Mouse (Mus musculus) liver, embryonic 15.5 days (tissue): ENCODE results near the gene Psmc5. TPM values are rescaled to one million over a fixed set of nuclear protein-coding genes. Genes with fewer than 3 reads are reported as not detected.
"Not testable (repeated sequence)": the region's sequence is repeated elsewhere in the genome, so short reads cannot be mapped to it uniquely, and the experiment has no call there.

Experiments used
- ATAC-seq: fragments of 200-750 bp; cut with Nextera tagmentation; 2 replicates; pipeline ENCODE4 v1.8.0; 2017; ENCODE audit warnings: moderate number of reproducible peaks, mild to moderate bottlenecking, moderate library complexity; ENCODE audit not compliant: insufficient read depth
- H3K27ac ChIP-seq: fragments of 300-500 bp; sonication (generic); replicated peaks from 2 replicates; pipeline ENCODE4 v1.5.1; 2015; ENCODE audit warnings: mild to moderate bottlenecking, inconsistent platforms
- H3K27me3 ChIP-seq: fragments of 300-500 bp; sonication (generic); 2 replicates; pipeline ENCODE4 v1.6.1; 2015; ENCODE audit warnings: mild to moderate bottlenecking, inconsistent platforms
- H3K36me3 ChIP-seq: fragments of 300-500 bp; sonication (generic); replicated peaks from 2 replicates; pipeline ENCODE4 v1.6.1; 2015; ENCODE audit warnings: moderate library complexity, mild to moderate bottlenecking, inconsistent platforms
- H3K4me1 ChIP-seq: fragments of 300-500 bp; sonication (generic); replicated peaks from 2 replicates; pipeline ENCODE4 v1.6.1; 2015; ENCODE audit warnings: inconsistent platforms
- H3K4me2 ChIP-seq: fragments of 300-500 bp; sonication (generic); 2 replicates; pipeline ENCODE4 v1.6.1; 2015; ENCODE audit warnings: moderate library complexity, mild to moderate bottlenecking, inconsistent platforms
- H3K4me3 ChIP-seq: fragments of 300-500 bp; sonication (generic); replicated peaks from 2 replicates; pipeline ENCODE4 v1.5.1; 2015; ENCODE audit warnings: mild to moderate bottlenecking, inconsistent platforms
- H3K9ac ChIP-seq: fragments of 300-500 bp; sonication (generic); 2 replicates; pipeline ENCODE4 v1.6.1; 2015; ENCODE audit warnings: moderate library complexity, mild to moderate bottlenecking, inconsistent platforms
- H3K9me3 ChIP-seq: fragments of 300-500 bp; sonication (generic); replicated peaks from 2 replicates; pipeline ENCODE4 v1.6.1; 2016; ENCODE audit warnings: inconsistent platforms
- WGBS: fragments of 180-500 bp; shearing (Covaris S2); methylation state at CpG from one replicate; pipeline ENCODE4 v1.1.7; 2015; ENCODE audit warnings: mixed read lengths; ENCODE audit not compliant: insufficient replicate concordance; 5-methylcytosine and 5-hydroxymethylcytosine counted together
- polyA plus RNA-seq: library from polyadenylated mRNA; unstranded; fragments of >200 nt; fragmentation: Nextera tagmentation; extraction: Ambion mirVana; gene quantifications from 2 replicates; pipeline ENCODE4 v1.2.1, GENCODE M21; 2015

The Psmc5 gene
- 128 and 131 TPM in 2 replicates for polyA plus RNA-seq

DNA sequence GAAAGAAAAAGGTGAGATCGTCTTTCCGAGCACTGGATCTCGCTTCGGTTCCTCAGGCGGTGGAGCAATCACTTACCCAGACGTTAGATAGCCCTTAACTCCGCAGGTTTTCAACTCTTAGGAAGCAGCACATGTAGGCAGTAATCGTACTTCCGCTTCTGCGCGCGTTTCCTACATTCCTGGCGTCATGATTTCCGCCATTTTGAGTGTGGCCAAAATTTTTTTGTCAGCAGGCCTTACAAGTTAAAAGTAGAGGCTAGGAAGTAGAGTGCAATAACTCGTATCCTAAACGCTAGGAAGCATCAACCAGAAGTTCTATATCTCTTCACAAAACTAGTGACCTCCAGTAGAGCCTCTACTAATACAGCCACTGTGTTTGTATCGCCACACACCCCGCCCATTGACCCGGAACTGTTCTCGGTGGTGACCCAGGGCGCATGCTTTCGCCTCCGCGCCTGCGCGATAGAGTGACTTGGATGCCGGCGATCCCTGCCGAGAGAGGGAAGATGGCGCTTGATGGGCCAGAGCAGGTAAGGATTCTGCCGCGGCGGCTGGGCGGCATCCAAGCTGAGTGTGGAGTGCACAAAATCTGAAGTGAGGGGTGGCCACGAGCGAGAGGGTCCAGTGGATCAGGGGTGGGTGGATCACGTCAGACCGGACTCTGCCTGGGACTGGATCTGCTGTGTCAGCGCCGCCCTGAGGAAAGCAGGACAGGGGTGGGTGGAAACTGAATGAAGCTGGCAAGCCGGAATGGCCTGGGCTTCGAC, at the start of gene Psmc5, which contains the start of gene Ftsj3:
Gene Psmc5, plus strand, starts transcription at position 470 of the 767 bp plus-strand sequence.
Gene Ftsj3, minus strand, starts transcription at position 395 of the 767 bp plus-strand sequence.
- under 1% methylated on average over 42 of the region's 42 CpGs for WGBS
- peak within 1 kb of the TSS; percentile 85 for H3K27ac ChIP-seq
- peaks cover 67% of the 10 kb centered on the region for H3K36me3 ChIP-seq

GRCm38 (mm10) chr11:106212771-106213170, 43.2 kb upstream of the Psmc5 start:
- no peak for ATAC-seq
- Histone ChIP-seq H3K4me3 (no peak overlapping the region), H3K4me2 (no peak overlapping the region), H3K9me3 (no peaks in the 10 kb centered on the region), H3K27me3 (no peaks in the 10 kb centered on the region), H3K36me3 (peaks cover 55% of the 10 kb centered on the region), H3K9ac (no peak overlapping the region), H3K4me1 (peaks cover 17% of the 10 kb centered on the region), H3K27ac (no peak overlapping the region)
- 80% methylated on average over 8 of the region's 8 CpGs for WGBS

More for the DNA sequence above, at the start of gene Psmc5, which contains the start of gene Ftsj3:
- peak; percentile 95 for ATAC-seq
- Histone ChIP-seq H3K4me1 (peaks cover 35% of the 10 kb centered on the region), H3K27me3 (no peaks in the 10 kb centered on the region), H3K9ac (peak within 1 kb of the TSS; percentile 89), H3K4me2 (peak within 1 kb of the TSS; percentile 90), H3K4me3 (peak within 1 kb of the TSS; percentile 88), H3K9me3 (no peaks in the 10 kb centered on the region)

GRCm38 (mm10) chr11:106214856-106215255, 41.1 kb upstream of the Psmc5 start:
- Histone ChIP-seq H3K27ac (peak overlapping the region; percentile 100), H3K36me3 (peaks cover 35% of the 10 kb centered on the region), H3K9ac (peak overlapping the region; percentile 99), H3K27me3 (no peaks in the 10 kb centered on the region), H3K4me3 (peak overlapping the region; percentile 99), H3K4me1 (peaks cover 28% of the 10 kb centered on the region), H3K9me3 (no peaks in the 10 kb centered on the region), H3K4me2 (peak overlapping the region; percentile 81)
- 75% methylated on average over 5 of the region's 5 CpGs for WGBS
- ATAC-seq: no peak

- H3K4me1 ChIP-seq: peaks cover 32% of the 10 kb centered on the region
- H3K27ac ChIP-seq: peak overlapping the region; percentile 100
- H3K4me2 ChIP-seq: peak overlapping the region; percentile 81
- no peaks in the 10 kb centered on the region for H3K27me3 ChIP-seq
- ATAC-seq: no peak
- no peaks in the 10 kb centered on the region for H3K9me3 ChIP-seq
- H3K36me3 ChIP-seq: peaks cover 29% of the 10 kb centered on the region
- 12% methylated on average over 7 of the region's 7 CpGs for WGBS
- peak overlapping the region; percentile 99 for H3K9ac ChIP-seq
- H3K4me3 ChIP-seq: peak overlapping the region; percentile 99
These were observed 40.5 kb upstream of the Psmc5 start for GRCm38 (mm10) chr11:106215450-106215859.

- H3K36me3 ChIP-seq: peaks cover 23% of the 10 kb centered on the region
- under 1% methylated on average over 46 of the region's 46 CpGs for WGBS
- H3K4me2 ChIP-seq: peak within 1 kb of the TSS; percentile 81
- no peaks in the 10 kb centered on the region for H3K27me3 ChIP-seq
- H3K4me1 ChIP-seq: peaks cover 37% of the 10 kb centered on the region
- H3K9me3 ChIP-seq: no peaks in the 10 kb centered on the region
- H3K27ac ChIP-seq: peak within 1 kb of the TSS; percentile 100
- ATAC-seq: peak; percentile 93
- peak within 1 kb of the TSS; percentile 99 for H3K9ac ChIP-seq
- peak within 1 kb of the TSS; percentile 99 for H3K4me3 ChIP-seq
These were observed 39.8 kb upstream of the Psmc5 start, which contains the start of gene Ccdc47 for GRCm38 (mm10) chr11:106215927-106216729. TSS of gene Ccdc47 (minus strand) at chr11:106216344.

DNA sequence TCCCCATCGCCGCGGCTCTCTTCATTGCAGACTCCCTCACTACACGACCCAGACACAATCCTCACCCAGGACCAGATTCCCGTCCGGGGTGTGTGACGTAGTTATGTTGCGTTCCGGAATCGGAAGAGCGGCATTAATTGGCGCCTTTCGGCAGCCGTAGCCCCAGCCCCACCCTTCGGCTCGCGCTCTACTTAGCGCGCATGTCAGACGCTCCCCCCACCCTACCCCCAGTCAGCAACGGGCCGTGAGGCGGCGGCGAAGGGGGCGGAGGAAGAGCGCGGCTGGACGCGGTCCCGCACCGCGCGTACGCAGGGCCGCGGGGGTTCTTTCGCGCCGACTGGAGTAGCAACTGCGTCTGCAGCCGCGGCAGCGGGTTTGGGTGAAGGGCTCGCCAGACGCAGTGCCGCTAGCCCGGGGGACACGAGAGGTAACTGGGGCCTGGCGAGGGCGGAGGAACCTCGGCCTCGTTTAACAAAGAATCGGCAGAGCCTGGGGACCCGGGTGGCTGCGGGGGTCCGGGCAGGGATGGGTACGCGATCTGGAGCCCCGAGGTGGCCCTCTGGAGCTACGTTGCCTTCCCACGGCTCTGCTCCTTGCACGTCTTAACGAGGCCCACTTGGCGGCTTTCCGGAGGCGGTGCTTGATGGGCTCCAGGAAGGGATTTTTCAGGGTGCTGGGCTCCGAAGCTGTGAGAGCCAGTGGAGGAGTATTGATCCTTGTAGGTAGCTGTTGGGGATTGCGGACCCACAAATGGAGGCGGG, 39.0 kb upstream of the Psmc5 start, which contains the start of gene Ddx42:
Gene Ddx42, plus strand, starts transcription at position 197 of the 761 bp plus-strand sequence.
- H3K9ac ChIP-seq: peak within 1 kb of the TSS; percentile 99
- under 1% methylated on average over 70 of the region's 70 CpGs for WGBS
- peak within 1 kb of the TSS; percentile 81 for H3K4me2 ChIP-seq
- peaks cover 40% of the 10 kb centered on the region for H3K4me1 ChIP-seq
- H3K27ac ChIP-seq: peak within 1 kb of the TSS; percentile 100
- peak; percentile 89 for ATAC-seq
- H3K36me3 ChIP-seq: peaks cover 15% of the 10 kb centered on the region
- no peaks in the 10 kb centered on the region for H3K9me3 ChIP-seq
- H3K4me3 ChIP-seq: peak within 1 kb of the TSS; percentile 99
- no peaks in the 10 kb centered on the region for H3K27me3 ChIP-seq

- H3K4me2 ChIP-seq: no peak overlapping the region
- ATAC-seq: no peak
- H3K4me1 ChIP-seq: peaks cover 26% of the 10 kb centered on the region
- peaks cover 19% of the 10 kb centered on the region for H3K36me3 ChIP-seq
- H3K27me3 ChIP-seq: no peaks in the 10 kb centered on the region
- no peak overlapping the region for H3K4me3 ChIP-seq
- H3K9me3 ChIP-seq: no peaks in the 10 kb centered on the region
- H3K9ac ChIP-seq: no peak overlapping the region
- no peak overlapping the region for H3K27ac ChIP-seq
- WGBS: 80% methylated on average over 3 of the region's 3 CpGs
These were observed 35.4 kb upstream of the Psmc5 start for GRCm38 (mm10) chr11:106220603-106221002.

- H3K4me1 ChIP-seq, H3K4me2 ChIP-seq, H3K27ac ChIP-seq, H3K9me3 ChIP-seq, ATAC-seq, H3K9ac ChIP-seq, H3K4me3 ChIP-seq, H3K27me3 ChIP-seq: not testable (repeated sequence)
- 74% methylated on average over 8 of the region's 8 CpGs for WGBS
- H3K36me3 ChIP-seq: peaks cover 80% of the 10 kb centered on the region
These were observed 22.0 kb upstream of the Psmc5 start for GRCm38 (mm10) chr11:106233978-106234377.

GRCm38 (mm10) chr11:106246834-106247233, 9.1 kb upstream of the Psmc5 start:
- H3K27me3 ChIP-seq: no peaks in the 10 kb centered on the region
- WGBS: 72% methylated on average over 1 of the region's 1 CpGs
- 0 out of 2 replicates have a peak, but pooled peaks cover 4% of the 10 kb centered on the region for H3K9me3 ChIP-seq
- no peak for ATAC-seq
- H3K36me3 ChIP-seq: peaks cover 98% of the 10 kb centered on the region
- no peak overlapping the region for H3K4me2 ChIP-seq
- H3K4me1 ChIP-seq: no peaks in the 10 kb centered on the region
- H3K27ac ChIP-seq: no peak overlapping the region
- H3K9ac ChIP-seq: no peak overlapping the region
- H3K4me3 ChIP-seq: no peak overlapping the region

GRCm38 (mm10) chr11:106249326-106249725, 6.6 kb upstream of the Psmc5 start:
- H3K4me3 ChIP-seq: no peak overlapping the region
- 0 out of 2 replicates have a peak, but pooled peaks cover 4% of the 10 kb centered on the region for H3K9me3 ChIP-seq
- H3K4me1 ChIP-seq: peaks cover 7% of the 10 kb centered on the region
- H3K27me3 ChIP-seq: no peaks in the 10 kb centered on the region
- no peak for ATAC-seq
- no peak overlapping the region for H3K9ac ChIP-seq
- 83% methylated on average over 7 of the region's 7 CpGs for WGBS
- H3K27ac ChIP-seq: no peak overlapping the region
- peaks cover 98% of the 10 kb centered on the region for H3K36me3 ChIP-seq
- H3K4me2 ChIP-seq: no peak overlapping the region
